Mouse (Mus musculus) hindbrain, embryonic 13.5 days (tissue): ENCODE measurements around the gene Nudt21. TPM values are rescaled to one million over a fixed set of nuclear protein-coding genes. Genes with fewer than 3 reads are reported as not detected.
"Not testable (repeated sequence)": the region's sequence is repeated elsewhere in the genome, so short reads cannot be mapped to it uniquely, and the experiment has no call there.

Experiments
- ATAC-seq: fragments of 200-750 bp; cut with Nextera tagmentation; 2 replicates; pipeline ENCODE4 v1.8.0; 2017; ENCODE audit warnings: moderate TSS enrichment; ENCODE audit not compliant: low FRiP score
- H3K27ac ChIP-seq: fragments of 300-500 bp; sonication (generic); 2 replicates; pipeline ENCODE4 v1.5.1; 2015; ENCODE audit warnings: inconsistent platforms, mild to moderate bottlenecking, moderate library complexity
- H3K27me3 ChIP-seq: fragments of 300-500 bp; sonication (generic); 2 replicates; pipeline ENCODE4 v1.6.1; 2015; ENCODE audit warnings: mild to moderate bottlenecking, inconsistent platforms
- H3K36me3 ChIP-seq: fragments of 300-500 bp; sonication (generic); 2 replicates; pipeline ENCODE4 v1.6.1; 2015; ENCODE audit warnings: mild to moderate bottlenecking, inconsistent platforms
- H3K4me1 ChIP-seq: fragments of 300-500 bp; sonication (generic); replicated peaks from 2 replicates; pipeline ENCODE4 v1.6.1; 2015; ENCODE audit warnings: inconsistent platforms
- H3K4me2 ChIP-seq: fragments of 300-500 bp; sonication (generic); 2 replicates; pipeline ENCODE4 v1.6.1; 2015; ENCODE audit warnings: inconsistent platforms, mild to moderate bottlenecking, moderate library complexity
- H3K4me3 ChIP-seq: fragments of 300-500 bp; sonication (generic); 2 replicates; pipeline ENCODE4 v1.5.1; 2015; ENCODE audit warnings: mild to moderate bottlenecking, inconsistent platforms
- H3K9ac ChIP-seq: fragments of 300-500 bp; sonication (generic); 2 replicates; pipeline ENCODE4 v1.6.1; 2015; ENCODE audit warnings: mild to moderate bottlenecking, inconsistent platforms
- H3K9me3 ChIP-seq: fragments of 300-500 bp; sonication (generic); 2 replicates; pipeline ENCODE4 v1.6.1; 2016; ENCODE audit warnings: inconsistent platforms
- WGBS: fragments of 180-500 bp; shearing (Covaris S2); methylation state at CpG from one replicate; pipeline ENCODE4 v1.1.7; 2015; 5-methylcytosine and 5-hydroxymethylcytosine counted together
- polyA plus RNA-seq: library from polyadenylated mRNA; unstranded; fragments of >200 nt; fragmentation: Nextera tagmentation; extraction: Ambion mirVana; gene quantifications from 2 replicates; pipeline ENCODE4 v1.2.1, GENCODE M21; 2015

The Nudt21 gene
- polyA plus RNA-seq = 109 and 112 TPM in 2 replicates

GRCm38 (mm10) chr8:94036944-94037524 is at the start of gene Nudt21, which contains the start of gene Ogfod1:
Gene Nudt21 (minus strand): TSS chr8:94037031.
Gene Ogfod1 (plus strand): TSS chr8:94037198.
- under 1% methylated on average over 39 of the region's 41 CpGs for WGBS
- H3K27ac ChIP-seq = peak within 1 kb of the TSS; percentile 80
- peak within 1 kb of the TSS; percentile 92 for H3K4me2 ChIP-seq
- no peaks in the 10 kb centered on the region for H3K27me3 ChIP-seq
- 0 out of 2 replicates have a peak, but pooled peaks cover 3% of the 10 kb centered on the region for H3K36me3 ChIP-seq
- no peaks in the 10 kb centered on the region for H3K9me3 ChIP-seq
- H3K4me1 ChIP-seq = peaks cover 39% of the 10 kb centered on the region
- peak within 1 kb of the TSS; percentile 83 for H3K9ac ChIP-seq
- H3K4me3 ChIP-seq = peak within 1 kb of the TSS; percentile 81
- ATAC-seq = peak; percentile 100

- Histone ChIP-seq H3K4me2 (no peak overlapping the region), H3K27ac (no peak overlapping the region), H3K36me3 (peaks cover 83% of the 10 kb centered on the region), H3K4me1 (no peaks in the 10 kb centered on the region), H3K27me3 (no peaks in the 10 kb centered on the region), H3K4me3 (no peak overlapping the region), H3K9me3 (no peaks in the 10 kb centered on the region), H3K9ac (no peak overlapping the region)
- no peak for ATAC-seq
- 72% methylated on average over 12 of the region's 12 CpGs for WGBS
Observed at GRCm38 (mm10) chr8:94076461-94077192, 39.8 kb upstream of the Nudt21 start.

GRCm38 (mm10) chr8:94068793-94069192 is 32.0 kb upstream of the Nudt21 start:
- no peak overlapping the region for H3K4me3 ChIP-seq
- no peaks in the 10 kb centered on the region for H3K27me3 ChIP-seq
- H3K9me3 ChIP-seq = no peaks in the 10 kb centered on the region
- peaks cover 9% of the 10 kb centered on the region for H3K4me1 ChIP-seq
- no peak overlapping the region for H3K27ac ChIP-seq
- H3K36me3 ChIP-seq = peaks cover 59% of the 10 kb centered on the region
- H3K4me2 ChIP-seq = no peak overlapping the region
- 95% methylated on average over 7 of the region's 7 CpGs for WGBS
- no peak for ATAC-seq
- H3K9ac ChIP-seq = no peak overlapping the region

GRCm38 (mm10) chr8:94066121-94066863 is 29.5 kb upstream of the Nudt21 start:
- Histone ChIP-seq H3K4me3 (no peak overlapping the region), H3K36me3 (peaks cover 67% of the 10 kb centered on the region), H3K9me3 (no peaks in the 10 kb centered on the region), H3K4me2 (no peak overlapping the region), H3K27me3 (no peaks in the 10 kb centered on the region), H3K27ac (peak overlapping the region; percentile 26; the same call in 1 of the 2 replicates), H3K9ac (no peak overlapping the region), H3K4me1 (peaks cover 9% of the 10 kb centered on the region)
- peak; percentile 85 for ATAC-seq
- 20% methylated on average over 11 of the region's 11 CpGs for WGBS

GRCm38 (mm10) chr8:94057157-94057854 is 20.5 kb upstream of the Nudt21 start:
- ATAC-seq = no peak
- Histone ChIP-seq H3K9ac (no peak overlapping the region), H3K27ac (no peak overlapping the region), H3K4me2 (no peak overlapping the region), H3K27me3 (no peaks in the 10 kb centered on the region), H3K36me3 (peaks cover 83% of the 10 kb centered on the region), H3K4me3 (no peak overlapping the region), H3K9me3 (no peaks in the 10 kb centered on the region), H3K4me1 (no peaks in the 10 kb centered on the region)
- WGBS = 59% methylated on average over 6 of the region's 6 CpGs

GRCm38 (mm10) chr8:94052696-94053095 is 15.9 kb upstream of the Nudt21 start:
- 91% methylated on average over 12 of the region's 12 CpGs for WGBS
- H3K4me1 ChIP-seq = no peaks in the 10 kb centered on the region
- H3K4me3 ChIP-seq = no peak overlapping the region
- H3K27ac ChIP-seq = no peak overlapping the region
- no peak for ATAC-seq
- no peak overlapping the region for H3K9ac ChIP-seq
- peaks cover 65% of the 10 kb centered on the region for H3K36me3 ChIP-seq
- no peaks in the 10 kb centered on the region for H3K9me3 ChIP-seq
- no peaks in the 10 kb centered on the region for H3K27me3 ChIP-seq
- no peak overlapping the region for H3K4me2 ChIP-seq

- Histone ChIP-seq H3K36me3 (peaks cover 31% of the 10 kb centered on the region), H3K4me3 (no peak overlapping the region), H3K9me3 (no peaks in the 10 kb centered on the region), H3K4me2 (no peak overlapping the region), H3K9ac (no peak overlapping the region), H3K27me3 (no peaks in the 10 kb centered on the region), H3K4me1 (no peaks in the 10 kb centered on the region), H3K27ac (no peak overlapping the region)
- 86% methylated on average over 2 of the region's 2 CpGs for WGBS
- ATAC-seq = no peak
Observed at GRCm38 (mm10) chr8:94047845-94048244, 11.0 kb upstream of the Nudt21 start.

GRCm38 (mm10) chr8:94037806-94038205 is 975 bp upstream of the Nudt21 start:
- Histone ChIP-seq H3K9me3 (no peaks in the 10 kb centered on the region), H3K36me3 (peaks cover 8% of the 10 kb centered on the region; the same call in 1 of the 2 replicates), H3K4me1 (peaks cover 39% of the 10 kb centered on the region), H3K4me3 (peak overlapping the region; percentile 81), H3K27me3 (no peaks in the 10 kb centered on the region), H3K9ac (peak overlapping the region; percentile 83), H3K27ac (0 out of 2 replicates have a peak overlapping the region, but pooled peaks have one; percentile 69), H3K4me2 (peak overlapping the region; percentile 78)
- ATAC-seq = no peak
- WGBS = 12% methylated on average over 15 of the region's 15 CpGs

- Histone ChIP-seq H3K9ac (peak overlapping the region; percentile 80), H3K27ac (peak overlapping the region; percentile 80), H3K4me2 (peak overlapping the region; percentile 92), H3K4me1 (peaks cover 39% of the 10 kb centered on the region), H3K4me3 (peak overlapping the region; percentile 81)
- not testable (repeated sequence) for H3K27me3 ChIP-seq, H3K36me3 ChIP-seq, H3K9me3 ChIP-seq
- WGBS = under 1% methylated on average over 22 of the region's 32 CpGs
- peak; percentile 91 for ATAC-seq
Observed at GRCm38 (mm10) chr8:94036541-94036940, 290 bp downstream of the Nudt21 start.

- peaks cover 13% of the 10 kb centered on the region for H3K36me3 ChIP-seq
- H3K9ac ChIP-seq = peak overlapping the region; percentile 63
- peak overlapping the region; percentile 81; the same call in 1 of the 2 replicates for H3K4me3 ChIP-seq
- peaks cover 39% of the 10 kb centered on the region for H3K4me1 ChIP-seq
- peak overlapping the region; percentile 92 for H3K4me2 ChIP-seq
- no peak for ATAC-seq
- H3K27me3 ChIP-seq = no peaks in the 10 kb centered on the region
- no peaks in the 10 kb centered on the region for H3K9me3 ChIP-seq
- H3K27ac ChIP-seq = no peak overlapping the region
- WGBS = 69% methylated on average over 5 of the region's 5 CpGs
Observed at GRCm38 (mm10) chr8:94035200-94035599, 1.6 kb downstream of the Nudt21 start.

GRCm38 (mm10) chr8:94033601-94034000 is 3.2 kb downstream of the Nudt21 start:
- 39% methylated on average over 3 of the region's 3 CpGs for WGBS

More at GRCm38 (mm10) chr8:94033601-94034000, 3.2 kb downstream of the Nudt21 start:
- H3K4me2 ChIP-seq = no peak overlapping the region
- no peak overlapping the region for H3K27ac ChIP-seq
- H3K9me3 ChIP-seq = no peaks in the 10 kb centered on the region
- no peaks in the 10 kb centered on the region for H3K27me3 ChIP-seq
- ATAC-seq = no peak
- peaks cover 37% of the 10 kb centered on the region for H3K4me1 ChIP-seq
- H3K9ac ChIP-seq = 0 out of 2 replicates have a peak overlapping the region, but pooled peaks have one; percentile 49
- H3K4me3 ChIP-seq = no peak overlapping the region
- H3K36me3 ChIP-seq = peaks cover 26% of the 10 kb centered on the region
